Mouse (Mus musculus) myocyte (in vitro differentiated cells): Measurements from ENCODE around the gene Klk1b26.

ENCODE experiments used
- POLR2A ChIP-seq: IDR thresholded peaks from one replicate; pipeline ENCODE4 v1.6.1; 2011; ENCODE audit warnings: low read depth, mild to moderate bottlenecking, control low read depth, moderate library complexity; ENCODE audit not compliant: insufficient read length
- TCF3 ChIP-seq: IDR thresholded peaks from one replicate; pipeline ENCODE4 v1.6.1; 2011; ENCODE audit warnings: low read depth, control low read depth; ENCODE audit not compliant: insufficient read length

DNA sequence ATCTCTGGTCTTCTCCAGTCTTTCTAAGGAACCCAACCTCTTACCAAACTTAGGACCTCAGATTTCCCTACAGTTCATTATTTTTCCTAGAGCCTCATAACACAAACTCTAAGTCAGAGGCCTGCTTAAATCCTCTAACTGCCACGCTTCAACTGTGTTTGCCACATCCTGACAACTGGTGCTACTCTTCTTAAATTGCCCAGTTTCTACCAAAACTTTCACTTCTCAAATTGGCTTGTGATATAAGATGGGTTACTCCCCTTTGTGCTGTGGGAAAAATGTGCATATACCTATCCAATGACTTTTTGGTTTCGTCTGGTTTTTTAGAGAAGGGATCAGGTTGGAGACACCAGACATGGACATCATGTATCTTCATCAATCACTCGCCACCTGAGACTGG lies 44.9 kb upstream of the Klk1b26 start:
- TF ChIP-seq POLR2A (no peak), TCF3 (no peak)
